Mouse (Mus musculus) neural tube, embryonic 12.5 days (tissue): ENCODE data around the gene Chmp6. TPM values are rescaled to one million over a fixed set of nuclear protein-coding genes. Genes with fewer than 3 reads are reported as not detected.

ENCODE experiments used
- ATAC-seq: fragments of 200-750 bp; cut with Nextera tagmentation; 2 replicates; pipeline ENCODE4 v1.8.0; 2017; ENCODE audit warnings: low read depth, mild to moderate bottlenecking, moderate TSS enrichment, moderate library complexity; ENCODE audit not compliant: low FRiP score
- H3K27ac ChIP-seq: fragments of 300-500 bp; sonication (generic); 2 replicates; pipeline ENCODE4 v1.5.1; 2016
- H3K27me3 ChIP-seq: fragments of 300-500 bp; sonication (generic); replicated peaks from 2 replicates; pipeline ENCODE4 v1.6.1; 2016; ENCODE audit warnings: mild to moderate bottlenecking
- H3K36me3 ChIP-seq: fragments of 300-500 bp; sonication (generic); 2 replicates; pipeline ENCODE4 v1.6.1; 2016; ENCODE audit warnings: mild to moderate bottlenecking
- H3K4me1 ChIP-seq: fragments of 300-500 bp; sonication (generic); 2 replicates; pipeline ENCODE4 v1.6.1; 2016
- H3K4me2 ChIP-seq: fragments of 300-500 bp; sonication (generic); replicated peaks from 2 replicates; pipeline ENCODE4 v1.6.1; 2016; ENCODE audit warnings: mild to moderate bottlenecking
- H3K4me3 ChIP-seq: fragments of 300-500 bp; sonication (generic); 2 replicates; pipeline ENCODE4 v1.5.1; 2016
- H3K9ac ChIP-seq: fragments of 300-500 bp; sonication (generic); 2 replicates; pipeline ENCODE4 v1.6.1; 2016; ENCODE audit warnings: mild to moderate bottlenecking
- H3K9me3 ChIP-seq: fragments of 300-500 bp; sonication (generic); 2 replicates; pipeline ENCODE4 v1.6.1; 2016; ENCODE audit warnings: mild to moderate bottlenecking
- whole genome bisulfite sequencing: fragments of 180-500 bp; shearing (Covaris S2); methylation state at CpG from one replicate; pipeline ENCODE4 v1.1.7; 2016; 5-methylcytosine and 5-hydroxymethylcytosine counted together
- polyA plus RNA-seq: library from polyadenylated mRNA; unstranded; fragments of >200 nt; fragmentation: Nextera tagmentation; extraction: Ambion mirVana; gene quantifications from 2 replicates; pipeline ENCODE4 v1.2.1, GENCODE M21; 2016

Chmp6 gene
- polyA plus RNA-seq, 1 experiment from 2014 or later: 99.4 TPM

DNA sequence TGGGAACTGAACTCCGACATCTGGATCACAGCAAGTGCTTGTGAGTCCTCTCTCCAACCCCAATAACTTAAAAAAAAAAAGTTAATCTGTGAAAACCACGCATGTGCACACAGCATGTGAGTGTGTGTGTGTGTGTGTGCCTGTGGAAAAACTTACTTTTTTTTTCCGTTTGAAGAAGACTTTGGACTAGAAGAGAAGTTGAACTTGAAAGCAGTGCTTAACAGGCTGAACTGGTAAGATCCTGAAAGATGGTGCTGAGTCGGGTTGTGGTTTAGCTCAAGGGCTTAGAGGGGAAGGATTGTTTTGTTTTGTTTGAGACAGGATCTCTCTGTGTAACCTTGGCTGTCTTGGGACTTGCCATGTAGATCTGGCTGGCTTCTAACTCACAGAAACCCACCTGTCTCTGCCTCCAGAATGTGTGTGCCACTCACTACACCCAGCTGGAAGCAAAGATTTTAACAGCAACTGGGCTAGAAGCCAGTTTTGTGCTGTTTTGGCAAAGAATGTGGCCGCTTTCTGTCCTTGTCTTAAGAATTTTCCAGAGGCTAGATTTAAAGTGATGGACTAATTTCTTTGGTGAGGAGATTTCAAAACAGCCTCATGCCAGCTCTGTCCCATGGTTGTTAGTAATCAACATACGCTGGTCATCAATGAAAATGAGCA is 16.5 kb downstream of the Chmp6 start:
- ATAC-seq: no peak
- Histone ChIP-seq H3K9ac (no peak overlapping the region), H3K4me2 (no peak overlapping the region), H3K27me3 (no peaks in the 10 kb centered on the region), H3K9me3 (no peaks in the 10 kb centered on the region), H3K4me3 (no peak overlapping the region), H3K27ac (no peak overlapping the region), H3K36me3 (no peaks in the 10 kb centered on the region), H3K4me1 (peaks cover 7% of the 10 kb centered on the region; the same call in 1 of the 2 replicates)
- 86% methylated on average over 6 of the region's 6 CpGs for WGBS

DNA sequence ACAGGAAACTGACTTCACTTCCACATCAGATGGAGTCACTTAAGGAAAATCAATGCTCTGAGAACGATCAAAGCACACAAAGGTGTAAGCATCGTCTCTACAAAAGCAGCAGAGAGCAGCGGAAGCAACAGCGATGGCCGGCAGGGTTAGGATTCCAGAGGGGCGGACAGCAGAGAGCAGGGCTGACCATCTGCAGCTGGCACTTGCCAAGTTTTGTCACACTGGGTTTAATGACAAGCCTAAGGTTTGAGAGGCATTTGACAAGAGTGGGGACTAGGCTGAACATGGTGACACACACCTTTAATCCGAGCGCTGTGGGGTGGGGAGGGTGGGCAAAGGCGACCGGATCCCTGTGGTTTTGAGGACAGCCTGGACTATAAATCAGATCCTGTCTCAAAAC is 18.6 kb downstream of the Chmp6 start:
- Histone ChIP-seq H3K27me3 (no peaks in the 10 kb centered on the region), H3K4me1 (peaks cover 13% of the 10 kb centered on the region), H3K27ac (no peak overlapping the region), H3K36me3 (no peaks in the 10 kb centered on the region), H3K9ac (no peak overlapping the region), H3K4me2 (no peak overlapping the region), H3K4me3 (no peak overlapping the region), H3K9me3 (no peaks in the 10 kb centered on the region)
- no peak for ATAC-seq
- WGBS: 83% methylated on average over 10 of the region's 10 CpGs

DNA sequence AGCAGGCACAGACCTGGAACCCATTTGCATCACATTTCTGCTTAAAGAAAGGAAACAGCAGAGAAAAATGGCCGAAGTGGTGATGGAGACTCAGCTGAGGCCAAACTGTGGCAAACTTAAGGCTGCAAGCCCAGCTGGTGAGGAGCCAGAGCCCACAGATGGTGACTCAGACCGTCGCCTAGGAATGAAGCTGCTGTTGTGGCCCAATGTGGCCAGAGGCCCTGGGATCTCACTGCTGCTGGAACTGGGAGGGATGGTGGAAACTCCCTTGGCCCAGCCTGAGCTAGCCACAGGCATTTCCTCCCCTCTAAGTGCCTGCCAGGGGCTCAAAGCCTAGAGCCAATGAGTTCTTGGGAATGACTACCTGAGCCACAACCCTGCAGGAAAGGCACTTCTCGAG is 19.9 kb downstream of the Chmp6 start:
- H3K27me3 ChIP-seq: no peaks in the 10 kb centered on the region
- no peaks in the 10 kb centered on the region for H3K9me3 ChIP-seq
- no peaks in the 10 kb centered on the region for H3K36me3 ChIP-seq
- no peak overlapping the region for H3K4me3 ChIP-seq
- no peak for ATAC-seq
- H3K27ac ChIP-seq: no peak overlapping the region
- no peak overlapping the region for H3K4me2 ChIP-seq
- no peak overlapping the region for H3K9ac ChIP-seq
- H3K4me1 ChIP-seq: peaks cover 22% of the 10 kb centered on the region
- WGBS: 75% methylated on average over 4 of the region's 4 CpGs

DNA sequence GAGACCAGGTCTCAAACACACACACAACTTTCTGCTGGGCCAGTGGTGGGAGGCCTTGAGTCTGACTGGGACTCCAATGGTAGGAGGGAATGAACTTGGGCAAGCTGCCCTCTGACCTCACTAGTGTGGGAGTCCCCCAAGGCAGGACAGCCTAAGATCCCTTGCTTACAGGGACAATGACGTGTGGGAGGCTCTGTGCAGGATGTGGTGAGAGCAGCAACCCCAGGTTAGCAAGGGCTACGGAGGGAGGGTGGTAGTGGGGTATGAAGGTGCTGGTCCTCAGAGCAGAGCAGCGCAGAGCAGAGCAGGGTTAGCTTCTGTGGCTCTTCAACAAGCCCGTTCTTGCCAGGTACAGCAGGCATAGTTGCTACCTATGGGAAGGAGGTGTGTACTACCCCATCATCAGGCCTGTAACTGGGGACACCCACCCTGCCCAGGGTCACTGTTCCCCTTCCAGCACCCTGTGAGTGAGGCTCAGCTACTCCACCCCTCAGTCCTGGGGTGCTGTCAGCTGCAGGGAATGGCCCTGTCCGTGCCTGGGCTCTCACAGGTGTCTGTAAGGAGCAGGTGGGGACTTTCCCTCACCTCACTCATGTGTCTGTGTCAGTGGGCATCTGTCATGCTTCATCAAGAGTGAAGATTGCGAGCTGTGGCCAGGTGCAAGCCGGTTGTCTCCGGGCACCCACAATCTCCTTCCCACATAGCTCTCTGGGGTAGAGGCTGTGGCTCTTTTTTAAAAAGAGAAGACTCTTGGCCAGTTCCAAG is 20.8 kb downstream of the Chmp6 start:
- H3K36me3 ChIP-seq: no peaks in the 10 kb centered on the region
- no peaks in the 10 kb centered on the region for H3K9me3 ChIP-seq
- H3K27ac ChIP-seq: no peak overlapping the region
- H3K9ac ChIP-seq: no peak overlapping the region
- H3K4me3 ChIP-seq: no peak overlapping the region
- H3K4me2 ChIP-seq: no peak overlapping the region
- 85% methylated on average over 8 of the region's 8 CpGs for WGBS
- ATAC-seq: no peak
- peaks cover 24% of the 10 kb centered on the region for H3K4me1 ChIP-seq
- no peaks in the 10 kb centered on the region for H3K27me3 ChIP-seq

DNA sequence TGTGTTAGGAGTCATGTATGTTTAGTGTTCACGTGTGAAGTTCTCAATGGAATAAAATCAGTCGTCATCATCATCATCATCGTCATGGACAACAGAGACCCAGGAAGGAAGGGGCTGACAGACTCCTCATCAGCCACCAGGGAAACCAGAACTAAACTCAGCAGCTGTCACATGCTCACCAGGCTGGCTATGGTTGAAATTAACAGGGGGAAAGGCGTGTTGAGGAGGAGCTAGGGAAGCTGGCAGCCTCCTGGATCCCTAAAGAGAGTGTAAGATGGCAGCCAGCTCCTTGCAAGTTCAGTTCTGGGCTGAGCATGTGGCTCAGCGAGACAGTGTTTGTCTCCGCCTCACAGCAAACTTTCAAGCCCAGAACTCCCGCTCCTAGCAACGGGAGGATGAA is 21.5 kb downstream of the Chmp6 start:
- H3K27ac ChIP-seq: no peak overlapping the region
- no peak overlapping the region for H3K4me2 ChIP-seq
- H3K4me1 ChIP-seq: peaks cover 32% of the 10 kb centered on the region
- WGBS: 79% methylated on average over 8 of the region's 8 CpGs
- no peak overlapping the region for H3K4me3 ChIP-seq
- H3K36me3 ChIP-seq: no peaks in the 10 kb centered on the region
- no peak overlapping the region for H3K9ac ChIP-seq
- H3K27me3 ChIP-seq: 0 out of 2 replicates have a peak, but pooled peaks cover 4% of the 10 kb centered on the region
- no peaks in the 10 kb centered on the region for H3K9me3 ChIP-seq
- ATAC-seq: no peak

DNA sequence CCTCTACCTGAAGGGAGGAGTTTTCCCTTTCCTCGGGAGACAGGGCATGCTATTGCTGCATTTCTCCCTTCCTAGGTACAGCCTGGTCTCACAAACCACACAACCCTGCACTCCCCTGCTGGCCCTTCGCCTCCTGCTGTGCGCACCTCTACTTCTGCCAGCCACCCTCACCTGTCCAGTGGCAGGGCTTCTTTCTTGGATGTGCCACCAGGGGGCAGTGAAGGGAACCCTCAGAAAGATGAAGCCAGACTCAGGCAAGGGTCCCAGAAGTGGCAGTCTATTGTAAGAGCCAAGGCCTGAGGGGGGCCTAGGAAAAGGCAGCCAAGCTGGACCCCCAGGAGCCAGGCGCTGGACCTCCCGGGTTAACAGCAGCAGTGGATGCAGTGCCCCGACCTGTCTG is 22.2 kb downstream of the Chmp6 start:
- Histone ChIP-seq H3K36me3 (no peaks in the 10 kb centered on the region), H3K4me1 (peaks cover 34% of the 10 kb centered on the region), H3K4me3 (no peak overlapping the region), H3K9me3 (no peaks in the 10 kb centered on the region), H3K9ac (no peak overlapping the region), H3K27me3 (0 out of 2 replicates have a peak, but pooled peaks cover 4% of the 10 kb centered on the region), H3K27ac (no peak overlapping the region), H3K4me2 (no peak overlapping the region)
- 0 out of 2 replicates have a peak, but pooled peaks have one; percentile 21 for ATAC-seq
- 34% methylated on average over 6 of the region's 6 CpGs for WGBS

DNA sequence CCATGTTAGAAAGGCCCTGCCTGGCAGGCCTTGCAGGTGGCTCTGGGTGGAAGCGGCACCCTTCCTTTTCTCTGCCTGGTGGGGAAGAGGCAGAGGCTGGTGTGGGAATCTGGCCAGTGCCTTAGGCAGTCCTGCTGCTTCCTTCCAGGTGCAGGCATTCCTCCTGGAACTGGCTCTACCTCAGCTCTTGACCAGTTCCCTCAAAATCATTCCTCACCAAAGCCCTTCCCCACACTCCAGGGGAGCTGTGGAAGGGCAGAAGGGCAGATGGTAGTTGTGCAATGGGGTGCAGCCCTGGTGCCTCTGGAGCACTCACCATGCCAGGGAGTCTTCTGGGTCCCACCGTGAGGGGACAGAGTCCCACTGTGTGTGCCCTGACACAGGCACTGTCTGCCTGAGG is 23.2 kb downstream of the Chmp6 start:
- H3K36me3 ChIP-seq: no peaks in the 10 kb centered on the region
- H3K4me1 ChIP-seq: peaks cover 40% of the 10 kb centered on the region
- ATAC-seq: no peak
- H3K4me2 ChIP-seq: no peak overlapping the region
- no peak overlapping the region for H3K9ac ChIP-seq
- H3K27me3 ChIP-seq: peaks cover 10% of the 10 kb centered on the region; the same call in 1 of the 2 replicates
- 76% methylated on average over 2 of the region's 2 CpGs for WGBS
- no peaks in the 10 kb centered on the region for H3K9me3 ChIP-seq
- no peak overlapping the region for H3K4me3 ChIP-seq
- H3K27ac ChIP-seq: no peak overlapping the region

DNA sequence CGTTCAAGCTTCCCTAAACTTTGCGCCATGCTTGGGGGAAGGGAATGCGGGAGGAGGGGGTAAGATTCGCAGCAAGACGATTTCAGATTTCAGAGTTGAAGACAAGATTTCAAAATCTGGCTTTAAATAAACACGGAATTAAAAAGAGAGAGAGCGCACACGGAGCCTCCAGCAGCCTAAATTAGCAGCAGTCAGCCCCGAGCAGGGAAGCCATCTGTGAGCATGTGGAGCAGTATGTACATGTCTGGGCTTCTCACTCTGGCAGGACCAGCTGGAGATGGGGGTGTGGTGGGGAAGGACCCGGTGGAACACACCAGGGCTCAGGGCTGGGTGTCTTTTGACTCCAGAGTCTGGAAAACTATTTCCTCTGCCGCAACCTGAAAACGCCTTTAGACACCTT is 24.0 kb downstream of the Chmp6 start:
- Histone ChIP-seq H3K9ac (no peak overlapping the region), H3K9me3 (no peaks in the 10 kb centered on the region), H3K27me3 (peaks cover 11% of the 10 kb centered on the region; the same call in 1 of the 2 replicates), H3K4me3 (no peak overlapping the region), H3K4me1 (peaks cover 42% of the 10 kb centered on the region), H3K36me3 (no peaks in the 10 kb centered on the region), H3K4me2 (no peak overlapping the region), H3K27ac (no peak overlapping the region)
- no peak for ATAC-seq
- WGBS: 63% methylated on average over 12 of the region's 12 CpGs

DNA sequence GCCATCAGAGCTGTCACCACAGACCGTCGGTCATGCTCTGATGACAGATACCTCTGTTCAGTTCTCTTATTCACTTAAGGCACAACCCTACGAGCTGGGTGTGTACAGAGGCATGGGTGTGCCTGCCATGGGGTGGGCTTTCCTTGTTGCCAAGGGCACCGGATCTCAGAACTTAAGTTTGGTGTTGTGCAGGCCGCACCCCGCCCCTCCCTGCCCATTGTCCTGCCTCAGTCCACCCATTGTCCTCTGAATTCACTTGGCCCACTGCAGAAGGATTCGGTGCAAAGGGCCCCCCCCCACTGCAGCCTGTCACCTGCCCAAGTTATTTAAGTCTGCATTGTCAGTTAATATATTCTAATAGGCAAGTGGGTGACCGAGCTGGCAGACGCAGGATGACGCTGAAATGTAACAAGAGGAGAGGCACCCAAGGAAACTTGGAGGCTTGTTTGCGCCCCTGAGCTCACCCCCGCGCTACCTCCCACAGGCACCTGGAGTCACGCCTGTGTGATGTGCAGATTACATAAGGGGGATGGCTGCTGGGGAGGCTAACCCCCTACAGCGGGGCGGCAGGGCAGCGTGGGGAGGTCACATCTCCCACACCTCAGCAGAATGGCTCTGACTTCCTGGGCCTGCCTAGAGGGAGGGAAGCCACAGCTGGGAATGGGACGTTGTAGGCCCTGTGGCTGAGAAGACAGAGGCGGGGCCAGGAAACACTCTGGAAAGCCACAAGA is 24.7 kb downstream of the Chmp6 start:
- no peaks in the 10 kb centered on the region for H3K36me3 ChIP-seq
- peaks cover 11% of the 10 kb centered on the region; the same call in 1 of the 2 replicates for H3K27me3 ChIP-seq
- WGBS: 54% methylated on average over 19 of the region's 19 CpGs
- no peak for ATAC-seq
- 0 out of 2 replicates have a peak overlapping the region, but pooled peaks have one; percentile 3 for H3K9ac ChIP-seq
- H3K9me3 ChIP-seq: no peaks in the 10 kb centered on the region
- H3K4me1 ChIP-seq: peaks cover 41% of the 10 kb centered on the region
- no peak overlapping the region for H3K4me3 ChIP-seq
- H3K27ac ChIP-seq: no peak overlapping the region
- no peak overlapping the region for H3K4me2 ChIP-seq

DNA sequence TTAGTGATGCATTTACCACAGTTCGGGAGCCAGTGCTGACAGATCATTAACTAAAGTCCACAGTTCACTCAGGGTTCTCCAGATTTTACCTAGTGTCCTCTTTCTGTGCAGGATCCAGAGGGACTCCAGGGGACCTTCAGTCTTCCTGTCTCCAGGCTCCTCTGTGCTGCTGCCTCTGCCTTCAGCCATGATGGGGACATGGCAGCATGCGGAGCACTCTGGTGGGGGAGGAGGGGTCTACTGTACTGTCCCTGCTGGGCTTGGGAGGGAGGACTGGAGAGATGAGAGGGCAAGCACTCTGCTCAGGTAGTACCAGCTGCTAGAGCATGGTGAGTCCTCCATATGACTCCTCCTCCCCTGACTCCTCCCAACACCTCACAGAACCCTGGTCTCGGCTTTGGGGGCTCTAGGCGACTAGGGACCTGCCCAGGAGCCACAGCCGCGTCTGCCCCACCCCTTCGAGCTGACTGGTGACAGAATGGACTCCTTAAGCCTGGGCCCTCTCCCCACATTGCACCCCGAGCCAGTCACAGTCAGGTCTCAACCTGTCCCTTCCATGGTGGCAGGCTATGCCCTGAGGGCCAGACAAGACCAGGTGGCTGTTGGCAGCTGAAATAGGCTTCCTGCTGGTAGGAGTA is 26.0 kb downstream of the Chmp6 start:
- Histone ChIP-seq H3K9ac (no peak overlapping the region), H3K4me2 (no peak overlapping the region), H3K4me3 (no peak overlapping the region), H3K27ac (no peak overlapping the region), H3K36me3 (no peaks in the 10 kb centered on the region), H3K27me3 (peaks cover 11% of the 10 kb centered on the region; the same call in 1 of the 2 replicates), H3K9me3 (no peaks in the 10 kb centered on the region), H3K4me1 (peaks cover 52% of the 10 kb centered on the region)
- 45% methylated on average over 8 of the region's 8 CpGs for WGBS
- ATAC-seq: no peak

DNA sequence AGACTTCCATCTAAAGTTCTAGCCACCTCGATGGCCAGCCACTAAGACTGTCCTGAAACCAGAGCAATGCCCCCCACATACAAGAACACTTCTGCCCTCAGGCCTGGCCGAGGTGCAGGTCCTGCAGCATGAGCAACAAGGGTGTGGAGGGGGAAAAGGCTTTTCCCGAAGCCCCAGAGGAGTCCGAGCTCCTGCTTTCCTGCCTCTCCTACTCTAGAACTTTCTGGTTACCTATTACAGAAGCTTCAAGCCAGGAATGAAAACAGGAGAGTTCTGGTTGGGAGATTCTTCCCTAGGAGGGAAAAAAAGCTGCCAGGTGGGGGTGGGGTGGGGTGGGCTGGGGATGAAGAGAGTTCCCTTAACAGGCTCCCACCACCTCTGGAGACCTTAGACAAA is 26.5 kb downstream of the Chmp6 start:
- H3K27ac ChIP-seq: no peak overlapping the region
- no peak overlapping the region for H3K4me2 ChIP-seq
- no peak for ATAC-seq
- no peaks in the 10 kb centered on the region for H3K9me3 ChIP-seq
- H3K4me1 ChIP-seq: peaks cover 54% of the 10 kb centered on the region
- 71% methylated on average over 4 of the region's 4 CpGs for WGBS
- no peak overlapping the region for H3K9ac ChIP-seq
- peaks cover 11% of the 10 kb centered on the region; the same call in 1 of the 2 replicates for H3K27me3 ChIP-seq
- H3K36me3 ChIP-seq: no peaks in the 10 kb centered on the region
- no peak overlapping the region for H3K4me3 ChIP-seq

DNA sequence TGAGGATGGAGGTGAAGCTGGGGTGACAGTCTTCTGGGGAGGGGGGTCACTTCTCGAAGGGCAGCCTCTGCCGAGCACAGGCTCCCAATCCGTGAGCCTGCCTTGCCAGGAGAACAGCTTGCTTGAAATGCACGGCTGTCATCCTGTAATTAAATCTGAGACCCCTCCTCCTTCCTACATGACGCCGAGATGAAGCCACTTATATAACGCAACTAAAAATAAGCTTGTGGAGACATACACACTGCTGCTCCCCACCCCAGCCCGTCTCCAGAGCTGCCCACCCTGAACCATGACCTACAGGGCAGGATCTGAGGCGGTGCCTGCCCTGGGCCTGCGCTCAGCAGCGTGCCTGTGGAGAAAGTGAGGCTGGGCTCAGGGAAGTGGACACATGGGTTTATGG is 26.9 kb downstream of the Chmp6 start:
- Histone ChIP-seq H3K36me3 (no peaks in the 10 kb centered on the region), H3K4me1 (peaks cover 54% of the 10 kb centered on the region), H3K27me3 (peaks cover 11% of the 10 kb centered on the region; the same call in 1 of the 2 replicates), H3K4me2 (no peak overlapping the region), H3K9ac (no peak overlapping the region), H3K9me3 (no peaks in the 10 kb centered on the region), H3K27ac (no peak overlapping the region), H3K4me3 (no peak overlapping the region)
- WGBS: 57% methylated on average over 11 of the region's 11 CpGs
- ATAC-seq: no peak
